Mouse (Mus musculus): ENCODE results near the gene Sox5.

DNA sequence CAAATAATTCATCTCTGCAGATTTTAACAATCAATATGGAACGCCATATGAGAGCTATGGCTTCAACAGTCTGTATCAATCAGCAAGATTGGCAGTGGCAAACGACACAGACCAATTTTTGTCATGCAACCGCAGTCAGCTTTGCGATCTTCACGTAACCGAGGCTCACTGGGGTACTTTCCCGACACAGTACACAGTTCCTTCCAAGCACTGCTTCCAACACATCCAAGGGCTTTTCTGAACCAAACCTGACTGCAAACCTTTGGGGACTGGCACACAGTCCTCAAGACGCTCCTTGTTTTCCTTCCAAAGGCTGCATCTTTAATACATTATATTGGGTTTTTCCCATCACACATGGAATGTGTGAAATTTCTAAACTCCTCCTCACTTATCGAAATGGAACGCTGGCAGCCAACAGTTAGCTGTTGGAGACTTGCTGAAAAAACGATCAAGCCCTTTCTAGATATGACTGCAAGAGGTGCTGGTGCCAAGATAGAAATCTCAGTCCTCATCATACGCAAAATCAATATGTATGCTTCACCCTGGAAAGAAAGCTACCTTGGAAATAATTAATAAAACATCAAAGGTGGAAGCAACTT is 474.1 kb downstream of the Sox5 start:
- TF ChIP-seq CTCF (IDR thresholded peaks at IDR 0.05) (no peak), POLR2A (IDR thresholded peaks at IDR 0.05; ENCODE audit: insufficient read depth, low read depth, low read length) (no peak), EP300 (IDR thresholded peaks at IDR 0.05; ENCODE audit: insufficient read depth, low read depth, low read length) (no peak)

Measured in heart, adult 2 months (tissue).